Mouse (Mus musculus): ENCODE measurements around the gene Krt5. TPM values are rescaled to one million over a fixed set of nuclear protein-coding genes. Genes with fewer than 3 reads are reported as not detected.

Gene Krt5
- polyA plus RNA-seq (2015; fragmentation: Nextera tagmentation; extraction: Ambion mirVana), result 504 and 557 TPM in 2 replicates

GRCm38 (mm10) chr15:101712720-101713119, at the start of gene Krt5:
Krt5 (minus strand) TSS chr15:101712898.
- 43% methylated on average over 13 of the region's 13 CpGs for WGBS
- no peaks in the 10 kb centered on the region for H3K9me3 ChIP-seq (ENCODE audit: control insufficient read depth, low read length)
- no peaks in the 10 kb centered on the region for H3K36me3 ChIP-seq (ENCODE audit: control insufficient read depth, insufficient read depth, low read length)
- ATAC-seq (ENCODE audit: low FRiP score, low TSS enrichment) (no peak), DNase-seq (ENCODE audit: low spot score) (no peak)
- H3K27ac ChIP-seq (replicated peaks), result peak within 1 kb of the TSS; percentile 76
- peak within 1 kb of the TSS; percentile 20; the same call in 1 of the 2 replicates for H3K4me2 ChIP-seq (replicated peaks; ENCODE audit: low read depth)
- H3K9ac ChIP-seq (ENCODE audit: low read length), result peak within 1 kb of the TSS; percentile 47
- TF ChIP-seq CTCF (IDR thresholded peaks at IDR 0.05; ENCODE audit: low read depth), result no peak
- no peak for TF ChIP-seq EP300 (optimal IDR thresholded peaks at IDR 0.05)
- peak within 1 kb of the TSS; percentile 31 for H3K4me3 ChIP-seq (ENCODE audit: low read depth, low read length)
- no peaks in the 10 kb centered on the region for H3K4me1 ChIP-seq (replicated peaks; ENCODE audit: control insufficient read depth, insufficient read depth)
- no peaks in the 10 kb centered on the region for H3K27me3 ChIP-seq (ENCODE audit: control insufficient read depth, insufficient read depth, low read length)

GRCm38 (mm10) chr15:101742711-101743110, 30.0 kb upstream of the Krt5 start, which contains the start of gene Krt71:
Krt71 (minus strand) TSS chr15:101743109.
- H3K9me3 ChIP-seq (ENCODE audit: control insufficient read depth, low read length), result no peaks in the 10 kb centered on the region
- no peak within 1 kb of the TSS for H3K9ac ChIP-seq (ENCODE audit: low read length)
- WGBS, result 63% methylated on average over 14 of the region's 14 CpGs
- no peaks in the 10 kb centered on the region for H3K4me1 ChIP-seq (replicated peaks; ENCODE audit: control insufficient read depth, insufficient read depth)
- no peak within 1 kb of the TSS for H3K27ac ChIP-seq (replicated peaks)
- no peaks in the 10 kb centered on the region for H3K36me3 ChIP-seq (ENCODE audit: control insufficient read depth, insufficient read depth, low read length)
- TF ChIP-seq CTCF (IDR thresholded peaks at IDR 0.05; ENCODE audit: low read depth) (no peak), EP300 (optimal IDR thresholded peaks at IDR 0.05) (no peak)
- ATAC-seq (ENCODE audit: low FRiP score, low TSS enrichment), result no peak
- no peak for DNase-seq (ENCODE audit: low spot score)
- H3K27me3 ChIP-seq (ENCODE audit: control insufficient read depth, insufficient read depth, low read length), result no peaks in the 10 kb centered on the region
- H3K4me2 ChIP-seq (replicated peaks; ENCODE audit: low read depth), result no peak within 1 kb of the TSS
- no peak within 1 kb of the TSS for H3K4me3 ChIP-seq (ENCODE audit: low read depth, low read length)

DNA sequence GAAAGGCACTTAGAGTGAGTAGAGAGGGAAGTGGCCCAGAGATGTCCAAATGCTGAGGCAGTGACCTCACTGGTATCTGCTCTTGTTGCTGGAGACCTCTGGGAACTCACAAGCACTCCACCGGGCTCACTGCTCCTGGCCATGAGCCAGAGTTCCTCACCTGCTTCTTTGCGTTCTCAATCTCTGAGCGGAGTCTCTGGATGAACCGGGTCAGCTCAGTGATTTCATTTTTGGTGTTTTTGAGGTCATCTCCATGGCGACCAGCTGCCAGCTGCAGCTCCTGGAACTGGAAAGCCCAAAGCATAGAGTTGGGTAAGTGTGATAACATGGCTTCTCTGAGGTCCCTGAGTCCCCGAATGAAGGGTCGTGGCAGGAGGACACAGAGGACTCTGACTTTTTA, 25.1 kb upstream of the Krt5 start:
- Histone ChIP-seq H3K36me3 (ENCODE audit: control insufficient read depth, insufficient read depth, low read length) (no peaks in the 10 kb centered on the region), H3K9ac (ENCODE audit: low read length) (no peak overlapping the region), H3K27me3 (ENCODE audit: control insufficient read depth, insufficient read depth, low read length) (no peaks in the 10 kb centered on the region), H3K9me3 (ENCODE audit: control insufficient read depth, low read length) (no peaks in the 10 kb centered on the region), H3K4me3 (ENCODE audit: low read depth, low read length) (no peak overlapping the region), H3K27ac (replicated peaks) (no peak overlapping the region), H3K4me1 (replicated peaks; ENCODE audit: control insufficient read depth, insufficient read depth) (no peaks in the 10 kb centered on the region), H3K4me2 (replicated peaks; ENCODE audit: low read depth) (no peak overlapping the region)
- DNase-seq (ENCODE audit: low spot score) (no peak), ATAC-seq (ENCODE audit: low FRiP score, low TSS enrichment) (no peak)
- 49% methylated on average over 7 of the region's 7 CpGs for WGBS
- TF ChIP-seq EP300 (optimal IDR thresholded peaks at IDR 0.05) (no peak), CTCF (IDR thresholded peaks at IDR 0.05; ENCODE audit: low read depth) (no peak)

DNA sequence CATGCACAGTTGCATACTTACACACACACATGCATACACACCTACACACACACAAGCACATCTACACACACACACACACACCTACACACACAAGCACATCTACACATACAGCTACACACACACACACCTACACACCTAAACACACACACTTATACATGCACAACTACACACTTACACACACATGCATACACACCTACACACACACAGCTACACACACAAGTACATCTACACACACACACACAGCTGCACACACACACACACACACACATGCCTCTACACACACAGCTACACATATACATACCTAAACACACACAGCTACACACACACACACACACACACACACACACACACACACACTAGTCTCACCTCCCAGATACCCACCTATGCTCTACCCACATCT, 18.0 kb upstream of the Krt5 start:
- Histone ChIP-seq H3K27me3 (ENCODE audit: control insufficient read depth, insufficient read depth, low read length) (no peaks in the 10 kb centered on the region), H3K27ac (replicated peaks) (no peak overlapping the region), H3K9ac (ENCODE audit: low read length) (no peak overlapping the region), H3K36me3 (ENCODE audit: control insufficient read depth, insufficient read depth, low read length) (no peaks in the 10 kb centered on the region), H3K4me3 (ENCODE audit: low read depth, low read length) (no peak overlapping the region), H3K4me1 (replicated peaks; ENCODE audit: control insufficient read depth, insufficient read depth) (no peaks in the 10 kb centered on the region), H3K4me2 (replicated peaks; ENCODE audit: low read depth) (no peak overlapping the region), H3K9me3 (ENCODE audit: control insufficient read depth, low read length) (no peaks in the 10 kb centered on the region)
- no peak for ATAC-seq (ENCODE audit: low FRiP score, low TSS enrichment)
- TF ChIP-seq CTCF (IDR thresholded peaks at IDR 0.05; ENCODE audit: low read depth) (no peak), EP300 (optimal IDR thresholded peaks at IDR 0.05) (no peak)
- DNase-seq (ENCODE audit: low spot score), result no peak

- Histone ChIP-seq H3K4me1 (replicated peaks; ENCODE audit: control insufficient read depth, insufficient read depth) (no peaks in the 10 kb centered on the region), H3K36me3 (ENCODE audit: control insufficient read depth, insufficient read depth, low read length) (no peaks in the 10 kb centered on the region), H3K27me3 (ENCODE audit: control insufficient read depth, insufficient read depth, low read length) (no peaks in the 10 kb centered on the region), H3K9me3 (ENCODE audit: control insufficient read depth, low read length) (no peaks in the 10 kb centered on the region), H3K27ac (replicated peaks) (no peak overlapping the region), H3K4me2 (replicated peaks; ENCODE audit: low read depth) (no peak overlapping the region), H3K9ac (ENCODE audit: low read length) (no peak overlapping the region), H3K4me3 (ENCODE audit: low read depth, low read length) (no peak overlapping the region)
- WGBS, result 44% methylated on average over 5 of the region's 5 CpGs
- TF ChIP-seq CTCF (IDR thresholded peaks at IDR 0.05; ENCODE audit: low read depth), result no peak
- no peak for TF ChIP-seq EP300 (optimal IDR thresholded peaks at IDR 0.05)
- DNase-seq (ENCODE audit: low spot score) (no peak), ATAC-seq (ENCODE audit: low FRiP score, low TSS enrichment) (no peak)
Observed at GRCm38 (mm10) chr15:101724686-101725085, 12.0 kb upstream of the Krt5 start.

DNA sequence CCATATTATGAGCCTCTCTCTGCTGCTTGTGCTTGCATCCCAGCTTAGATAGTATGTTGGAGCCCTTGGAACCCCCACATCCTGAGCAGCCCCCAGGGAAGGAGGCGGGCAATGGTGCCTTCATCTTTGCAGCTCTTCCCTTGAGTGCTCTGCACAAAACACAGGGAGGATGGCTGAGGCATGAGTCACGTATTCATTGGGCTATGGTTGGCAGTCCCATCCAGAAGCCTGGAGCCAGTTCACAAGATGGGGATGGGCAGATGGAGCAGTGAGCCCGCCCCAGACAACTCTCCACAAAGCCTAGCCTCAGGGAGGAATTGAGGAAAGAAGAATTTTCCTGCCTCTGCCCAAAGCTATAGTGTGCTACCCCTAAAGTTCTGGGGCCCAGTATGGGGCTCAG, 3.1 kb upstream of the Krt5 start:
- Histone ChIP-seq H3K9me3 (ENCODE audit: control insufficient read depth, low read length) (no peaks in the 10 kb centered on the region), H3K4me1 (replicated peaks; ENCODE audit: control insufficient read depth, insufficient read depth) (no peaks in the 10 kb centered on the region), H3K36me3 (ENCODE audit: control insufficient read depth, insufficient read depth, low read length) (no peaks in the 10 kb centered on the region), H3K27ac (replicated peaks) (no peak overlapping the region; the same call in 1 of the 2 replicates), H3K4me3 (ENCODE audit: low read depth, low read length) (no peak overlapping the region), H3K9ac (ENCODE audit: low read length) (no peak overlapping the region), H3K4me2 (replicated peaks; ENCODE audit: low read depth) (no peak overlapping the region), H3K27me3 (ENCODE audit: control insufficient read depth, insufficient read depth, low read length) (no peaks in the 10 kb centered on the region)
- DNase-seq (ENCODE audit: low spot score) (no peak), ATAC-seq (ENCODE audit: low FRiP score, low TSS enrichment) (no peak)
- WGBS, result 58% methylated on average over 3 of the region's 3 CpGs
- TF ChIP-seq CTCF (IDR thresholded peaks at IDR 0.05; ENCODE audit: low read depth) (no peak), EP300 (optimal IDR thresholded peaks at IDR 0.05) (no peak)
